Mouse (Mus musculus): ENCODE results near the gene Ablim2. TPM values are rescaled to one million over a fixed set of nuclear protein-coding genes. Genes with fewer than 3 reads are reported as not detected.
A peak's percentile ranks its signal among the peaks of the same experiment; 100 is the strongest.

Ablim2 gene
- polyA plus RNA-seq, 1 experiment from 2014 or later, result 40.2 TPM

- 4% methylated on average over 25 of the region's 26 CpGs for WGBS
- peak overlapping the region; percentile 53 for H3K9ac ChIP-seq (ENCODE audit: low read depth, low read length)
- peak; percentile 58 for ATAC-seq
- peak overlapping the region; percentile 78 for H3K27ac ChIP-seq (ENCODE audit: low read depth, low read length)
- H3K27me3 ChIP-seq (replicated peaks; ENCODE audit: control insufficient read depth, insufficient read depth, low read length), result peaks cover 13% of the 10 kb centered on the region
- no peaks in the 10 kb centered on the region for H3K36me3 ChIP-seq (ENCODE audit: control insufficient read depth, insufficient read depth, low read length)
- H3K4me1 ChIP-seq (ENCODE audit: control insufficient read depth, insufficient read depth, low read depth, low read length), result peaks cover 8% of the 10 kb centered on the region
- peak overlapping the region; percentile 61 for H3K4me3 ChIP-seq (ENCODE audit: low read length)
- H3K4me2 ChIP-seq (ENCODE audit: low read length), result peak overlapping the region; percentile 78
- no peaks in the 10 kb centered on the region for H3K9me3 ChIP-seq (ENCODE audit: control insufficient read depth, low read length)
Measured at GRCm38 (mm10) chr5:35756997-35757638, 562 bp upstream of the Ablim2 start.

DNA sequence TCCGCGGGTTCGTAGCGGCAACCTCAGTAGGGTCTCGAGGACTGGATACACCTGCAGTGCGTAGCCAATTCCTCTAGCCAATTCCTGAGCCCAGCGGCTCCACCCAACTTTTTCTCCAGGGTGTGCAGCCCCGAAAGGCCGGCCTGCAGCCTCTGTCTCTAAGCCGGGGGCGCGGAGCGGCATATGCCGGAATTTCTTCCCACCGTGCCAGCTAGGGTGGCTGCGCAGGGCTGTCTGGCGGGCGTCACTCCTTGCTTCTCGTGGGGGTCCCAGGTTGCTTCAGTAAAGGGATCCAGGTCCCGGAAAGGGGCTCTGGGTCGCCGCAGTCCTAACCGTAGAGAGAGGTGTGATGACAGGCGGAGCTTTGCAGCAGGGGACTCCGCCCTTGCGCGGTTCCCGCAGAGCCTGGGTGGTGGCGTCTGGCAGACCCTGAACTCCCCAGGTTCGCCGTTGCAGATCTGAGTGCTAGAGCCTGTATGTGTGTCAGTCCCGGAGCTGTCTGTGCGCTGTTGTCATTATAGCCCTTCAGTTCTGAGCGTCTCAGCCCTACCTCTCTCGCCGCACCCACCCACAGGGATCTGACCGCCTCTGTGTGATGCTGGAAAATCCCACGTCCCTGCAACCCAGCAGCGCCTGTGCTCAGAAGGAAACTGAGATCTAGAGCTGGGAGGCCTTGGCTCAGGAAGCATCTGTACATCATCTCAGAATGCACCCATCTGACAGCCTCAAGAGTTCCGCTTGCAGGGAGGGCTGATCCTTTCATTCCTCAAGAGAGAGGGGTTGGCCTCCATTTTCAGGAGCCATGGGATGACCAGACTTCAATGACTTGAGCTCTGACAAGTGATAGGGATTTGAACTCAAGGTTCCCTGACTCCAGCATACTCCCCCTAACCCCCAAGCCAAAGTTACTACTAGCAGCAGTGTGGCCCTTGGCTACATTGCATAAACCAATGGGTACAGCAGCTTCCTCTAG is 687 bp downstream of the Ablim2 start:
- WGBS, result 2% methylated on average over 40 of the region's 40 CpGs
- Histone ChIP-seq H3K4me3 (ENCODE audit: low read length) (peak overlapping the region; percentile 61), H3K27me3 (replicated peaks; ENCODE audit: control insufficient read depth, insufficient read depth, low read length) (peaks cover 13% of the 10 kb centered on the region), H3K4me2 (ENCODE audit: low read length) (peak overlapping the region; percentile 78), H3K4me1 (ENCODE audit: control insufficient read depth, insufficient read depth, low read depth, low read length) (peaks cover 8% of the 10 kb centered on the region), H3K27ac (ENCODE audit: low read depth, low read length) (peak overlapping the region; percentile 81), H3K9me3 (ENCODE audit: control insufficient read depth, low read length) (no peaks in the 10 kb centered on the region), H3K9ac (ENCODE audit: low read depth, low read length) (peak overlapping the region; percentile 72), H3K36me3 (ENCODE audit: control insufficient read depth, insufficient read depth, low read length) (no peaks in the 10 kb centered on the region)
- ATAC-seq, result peak; percentile 10

DNA sequence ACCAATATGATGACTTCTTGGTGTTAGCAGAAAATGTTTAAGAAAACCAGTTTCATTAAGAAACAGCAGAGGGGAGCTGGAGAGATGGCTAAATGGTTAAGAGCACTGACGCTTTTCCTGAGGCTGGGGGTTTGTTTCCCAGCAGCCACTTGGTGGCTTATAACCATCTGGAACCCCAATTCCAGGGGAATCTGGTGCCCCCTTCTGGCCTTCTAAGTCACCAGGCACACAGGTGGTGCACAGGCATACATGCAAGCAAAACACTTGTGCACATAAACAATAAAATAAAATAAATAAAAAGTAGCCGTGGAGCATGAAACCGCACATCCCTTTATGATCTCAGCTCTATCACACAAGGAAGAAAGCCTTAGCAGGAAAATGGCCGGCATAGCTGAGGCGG is 3.6 kb downstream of the Ablim2 start:
- H3K4me2 ChIP-seq (ENCODE audit: low read length), result no peak overlapping the region

DNA sequence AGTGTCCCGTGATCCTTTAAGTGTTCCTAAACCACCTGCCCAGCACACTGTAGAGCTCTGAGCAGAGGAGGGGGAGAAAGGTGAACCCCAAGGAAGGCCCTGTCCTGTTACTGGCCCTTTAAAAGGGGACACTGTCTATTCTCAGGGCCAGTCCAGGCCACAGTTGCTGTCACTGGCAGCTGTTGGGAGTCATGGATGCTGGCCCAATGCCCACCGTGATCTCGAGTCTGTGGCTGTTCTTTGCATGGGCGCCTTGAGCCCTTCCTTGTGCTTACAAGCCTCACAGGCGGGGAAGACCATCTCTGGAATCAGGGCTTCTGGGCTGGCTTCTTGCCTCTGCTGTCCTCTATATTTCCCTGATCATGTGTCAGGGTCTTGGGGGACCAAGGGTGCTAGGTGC is 4.7 kb downstream of the Ablim2 start:
- H3K36me3 ChIP-seq (ENCODE audit: control insufficient read depth, insufficient read depth, low read length), result no peaks in the 10 kb centered on the region
- ATAC-seq, result no peak
- peaks cover 13% of the 10 kb centered on the region for H3K27me3 ChIP-seq (replicated peaks; ENCODE audit: control insufficient read depth, insufficient read depth, low read length)
- H3K9me3 ChIP-seq (ENCODE audit: control insufficient read depth, low read length), result no peaks in the 10 kb centered on the region
- H3K4me2 ChIP-seq (ENCODE audit: low read length), result no peak overlapping the region
- WGBS, result 56% methylated on average over 5 of the region's 5 CpGs
- H3K27ac ChIP-seq (ENCODE audit: low read depth, low read length), result no peak overlapping the region
- no peak overlapping the region for H3K9ac ChIP-seq (ENCODE audit: low read depth, low read length)
- H3K4me3 ChIP-seq (ENCODE audit: low read length), result no peak overlapping the region
- H3K4me1 ChIP-seq (ENCODE audit: control insufficient read depth, insufficient read depth, low read depth, low read length), result peaks cover 2% of the 10 kb centered on the region; the same call in 1 of the 2 replicates

More for the DNA sequence above, 3.6 kb downstream of the Ablim2 start:
- no peaks in the 10 kb centered on the region for H3K9me3 ChIP-seq (ENCODE audit: control insufficient read depth, low read length)
- no peak for ATAC-seq
- no peak overlapping the region for H3K27ac ChIP-seq (ENCODE audit: low read depth, low read length)
- H3K4me3 ChIP-seq (ENCODE audit: low read length), result no peak overlapping the region
- peaks cover 8% of the 10 kb centered on the region for H3K4me1 ChIP-seq (ENCODE audit: control insufficient read depth, insufficient read depth, low read depth, low read length)
- H3K36me3 ChIP-seq (ENCODE audit: control insufficient read depth, insufficient read depth, low read length), result no peaks in the 10 kb centered on the region
- 80% methylated on average over 5 of the region's 5 CpGs for WGBS
- H3K9ac ChIP-seq (ENCODE audit: low read depth, low read length), result no peak overlapping the region
- peaks cover 13% of the 10 kb centered on the region for H3K27me3 ChIP-seq (replicated peaks; ENCODE audit: control insufficient read depth, insufficient read depth, low read length)

- H3K9ac ChIP-seq (ENCODE audit: low read depth, low read length), result no peak overlapping the region
- peaks cover 13% of the 10 kb centered on the region for H3K27me3 ChIP-seq (replicated peaks; ENCODE audit: control insufficient read depth, insufficient read depth, low read length)
- no peak for ATAC-seq
- no peak overlapping the region for H3K27ac ChIP-seq (ENCODE audit: low read depth, low read length)
- no peaks in the 10 kb centered on the region for H3K36me3 ChIP-seq (ENCODE audit: control insufficient read depth, insufficient read depth, low read length)
- H3K9me3 ChIP-seq (ENCODE audit: control insufficient read depth, low read length), result no peaks in the 10 kb centered on the region
- WGBS, result 70% methylated on average over 10 of the region's 10 CpGs
- no peak overlapping the region for H3K4me3 ChIP-seq (ENCODE audit: low read length)
- H3K4me2 ChIP-seq (ENCODE audit: low read length), result no peak overlapping the region
- H3K4me1 ChIP-seq (ENCODE audit: control insufficient read depth, insufficient read depth, low read depth, low read length), result peaks cover 2% of the 10 kb centered on the region; the same call in 1 of the 2 replicates
Measured at GRCm38 (mm10) chr5:35762850-35763249, 5.2 kb downstream of the Ablim2 start.

DNA sequence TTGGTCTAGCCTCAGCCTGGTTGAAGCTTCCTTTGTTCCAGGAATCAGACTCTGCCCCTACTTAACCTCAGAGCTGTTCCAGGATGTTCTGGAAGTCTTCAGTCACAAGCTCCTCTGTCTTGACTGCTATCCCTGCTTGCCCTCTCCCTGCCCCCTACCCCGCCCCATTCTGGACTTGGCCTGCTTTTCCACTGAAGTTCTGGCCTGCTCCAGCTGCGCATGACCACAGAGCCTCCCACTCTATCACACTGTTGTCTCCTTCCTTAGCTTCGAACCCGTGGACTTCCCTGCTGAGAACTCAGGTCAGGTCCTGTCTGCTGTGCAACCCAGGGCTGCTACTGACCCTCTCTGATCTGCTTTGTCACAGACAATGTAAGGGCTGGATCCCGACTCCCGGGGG is 8.2 kb downstream of the Ablim2 start:
- 85% methylated on average over 6 of the region's 6 CpGs for WGBS
- Histone ChIP-seq H3K27me3 (replicated peaks; ENCODE audit: control insufficient read depth, insufficient read depth, low read length) (no peaks in the 10 kb centered on the region), H3K4me3 (ENCODE audit: low read length) (no peak overlapping the region), H3K4me1 (ENCODE audit: control insufficient read depth, insufficient read depth, low read depth, low read length) (no peaks in the 10 kb centered on the region), H3K27ac (ENCODE audit: low read depth, low read length) (no peak overlapping the region), H3K36me3 (ENCODE audit: control insufficient read depth, insufficient read depth, low read length) (no peaks in the 10 kb centered on the region), H3K9ac (ENCODE audit: low read depth, low read length) (no peak overlapping the region), H3K4me2 (ENCODE audit: low read length) (no peak overlapping the region), H3K9me3 (ENCODE audit: control insufficient read depth, low read length) (no peaks in the 10 kb centered on the region)
- no peak for ATAC-seq

- no peak for ATAC-seq
- Histone ChIP-seq H3K36me3 (ENCODE audit: control insufficient read depth, insufficient read depth, low read length) (no peaks in the 10 kb centered on the region), H3K27me3 (replicated peaks; ENCODE audit: control insufficient read depth, insufficient read depth, low read length) (no peaks in the 10 kb centered on the region), H3K4me2 (ENCODE audit: low read length) (no peak overlapping the region), H3K9me3 (ENCODE audit: control insufficient read depth, low read length) (no peaks in the 10 kb centered on the region), H3K4me1 (ENCODE audit: control insufficient read depth, insufficient read depth, low read depth, low read length) (peaks cover 4% of the 10 kb centered on the region; the same call in 1 of the 2 replicates), H3K4me3 (ENCODE audit: low read length) (no peak overlapping the region), H3K9ac (ENCODE audit: low read depth, low read length) (no peak overlapping the region), H3K27ac (ENCODE audit: low read depth, low read length) (no peak overlapping the region)
- 68% methylated on average over 3 of the region's 3 CpGs for WGBS
Measured at GRCm38 (mm10) chr5:35768525-35768924, 10.8 kb downstream of the Ablim2 start.

GRCm38 (mm10) chr5:35768997-35769396 is 11.3 kb downstream of the Ablim2 start:
- no peaks in the 10 kb centered on the region for H3K36me3 ChIP-seq (ENCODE audit: control insufficient read depth, insufficient read depth, low read length)
- 85% methylated on average over 7 of the region's 7 CpGs for WGBS
- no peak overlapping the region for H3K9ac ChIP-seq (ENCODE audit: low read depth, low read length)
- H3K4me2 ChIP-seq (ENCODE audit: low read length), result no peak overlapping the region
- H3K9me3 ChIP-seq (ENCODE audit: control insufficient read depth, low read length), result no peaks in the 10 kb centered on the region
- H3K4me1 ChIP-seq (ENCODE audit: control insufficient read depth, insufficient read depth, low read depth, low read length), result peaks cover 9% of the 10 kb centered on the region; the same call in 1 of the 2 replicates
- H3K27ac ChIP-seq (ENCODE audit: low read depth, low read length), result no peak overlapping the region
- no peak for ATAC-seq
- H3K27me3 ChIP-seq (replicated peaks; ENCODE audit: control insufficient read depth, insufficient read depth, low read length), result no peaks in the 10 kb centered on the region
- H3K4me3 ChIP-seq (ENCODE audit: low read length), result no peak overlapping the region

GRCm38 (mm10) chr5:35770246-35770645 is 12.6 kb downstream of the Ablim2 start:
- Histone ChIP-seq H3K4me3 (ENCODE audit: low read length) (no peak overlapping the region), H3K27me3 (replicated peaks; ENCODE audit: control insufficient read depth, insufficient read depth, low read length) (no peaks in the 10 kb centered on the region), H3K9ac (ENCODE audit: low read depth, low read length) (no peak overlapping the region), H3K36me3 (ENCODE audit: control insufficient read depth, insufficient read depth, low read length) (no peaks in the 10 kb centered on the region), H3K9me3 (ENCODE audit: control insufficient read depth, low read length) (no peaks in the 10 kb centered on the region), H3K4me2 (ENCODE audit: low read length) (no peak overlapping the region), H3K4me1 (ENCODE audit: control insufficient read depth, insufficient read depth, low read depth, low read length) (peaks cover 11% of the 10 kb centered on the region; the same call in 1 of the 2 replicates), H3K27ac (ENCODE audit: low read depth, low read length) (no peak overlapping the region)
- WGBS, result 79% methylated on average over 2 of the region's 2 CpGs
- no peak for ATAC-seq
